15 mouse cellular contexts compared by ENCODE assay signal in the genomic region with DNA sequence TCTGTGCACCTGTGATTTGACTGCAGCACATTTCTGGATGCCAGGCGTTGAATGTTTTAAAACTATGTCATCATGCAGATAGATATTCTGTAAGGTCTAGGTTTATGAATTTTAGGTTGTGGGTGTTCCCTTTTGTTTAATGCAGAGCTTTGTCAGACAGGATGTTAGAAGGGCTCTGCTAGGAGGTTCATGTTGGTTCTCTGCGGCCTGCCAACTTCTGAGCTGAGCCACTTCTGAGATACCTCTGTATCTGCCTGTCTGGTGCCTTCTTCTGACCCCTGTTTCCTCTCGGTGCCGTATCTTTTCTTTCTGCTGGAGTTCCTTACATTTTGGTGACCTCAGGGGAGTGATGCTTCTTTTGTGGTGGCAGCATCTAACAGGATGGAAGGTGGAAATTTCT.
"Had no signal": no experiment of that assay in that cellular context is flagged by ENCODE, and none has a peak within 500 bp of the region (broad histone marks: within the 10 kb centered on the region; RNA-seq: fewer than 3 reads in every experiment).

No protein-coding gene starts in this region.

- ATAC-seq: hindbrain, postnatal 0 days; intestine, embryonic 16.5 days had no signal

- DNase-seq: gastrocnemius, postnatal 25 days; heart, adult 18-20 months; heart, postnatal 10 days; heart, postnatal 4 days; kidney, adult 11 months; kidney, adult 2 months; kidney, adult 9 months; kidney, postnatal 14 days; kidney, postnatal 36 days; layer of hippocampus, adult 9-11 months; layer of hippocampus, postnatal 36 days; left cerebral cortex, postnatal 4 days; liver, embryonic 13.5 days had no signal
